Mouse (Mus musculus): ENCODE measurements around the gene Slfn14.
"Not testable (repeated sequence)": the region's sequence is repeated elsewhere in the genome, so short reads cannot be mapped to it uniquely, and the experiment has no call there.

Gene Slfn14

DNA sequence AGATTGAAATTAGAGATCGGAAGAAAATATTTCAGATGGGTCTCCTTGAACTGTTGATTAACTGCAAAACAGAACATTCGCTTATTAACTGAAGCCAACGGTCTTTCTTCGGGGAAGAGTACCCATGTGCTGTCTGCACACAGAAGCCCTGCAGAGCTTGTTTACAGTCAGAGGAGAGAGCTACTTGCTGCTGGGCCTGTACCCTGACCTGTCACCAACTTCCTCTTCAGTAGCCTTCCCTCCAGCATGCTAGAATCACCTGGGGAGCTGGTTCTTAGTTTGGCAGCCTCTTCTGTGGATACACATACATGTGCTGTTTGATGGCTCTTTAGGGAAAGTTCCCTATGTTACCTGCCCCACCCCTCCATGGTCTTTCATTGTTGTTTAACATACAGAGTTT lies 899 bp downstream of the Slfn14 start:
- DNase-seq (ENCODE audit: low read depth, low spot score): no peak

DNA sequence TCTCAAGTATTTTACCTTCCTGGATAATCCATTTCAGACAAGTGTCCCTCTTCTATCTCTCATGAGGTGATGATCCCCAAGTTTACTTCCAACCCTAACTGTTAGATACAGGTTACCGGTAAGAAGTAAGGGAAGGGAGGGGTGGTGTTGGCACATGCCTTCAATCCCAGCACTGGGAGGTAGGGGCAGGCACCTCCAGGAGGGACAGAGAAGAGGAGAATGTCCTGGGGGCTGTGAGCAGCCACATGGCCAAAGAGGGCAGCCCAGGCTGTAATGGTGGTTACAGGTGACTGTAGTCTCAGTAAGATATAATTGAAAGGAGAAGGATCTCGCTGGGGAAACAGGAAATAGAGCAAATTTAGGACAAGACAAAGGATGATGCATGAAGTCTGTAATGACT lies 4.4 kb downstream of the Slfn14 start:
- DNase-seq (ENCODE audit: low read depth, low spot score): no peak

DNA sequence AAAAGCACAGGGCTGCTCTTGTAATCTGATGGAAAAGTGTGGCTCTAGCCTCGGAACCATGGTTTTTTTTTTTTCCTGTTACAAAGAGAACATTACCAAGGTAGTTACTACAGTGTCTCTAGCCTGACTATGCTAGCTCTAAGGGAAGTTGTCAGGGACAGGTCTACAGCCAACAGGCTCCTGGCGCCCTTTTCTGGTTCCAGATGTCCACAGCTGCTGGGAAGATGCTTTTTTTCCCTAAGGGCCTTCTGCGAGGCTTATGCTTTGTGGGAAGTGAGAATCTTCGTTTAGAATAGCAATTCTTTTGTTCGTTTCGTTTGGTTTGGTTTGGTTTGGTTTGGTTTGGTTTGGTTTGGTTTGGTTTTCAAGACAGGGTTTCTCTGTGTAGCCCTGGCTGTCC lies 6.8 kb downstream of the Slfn14 start:
- no peak for DNase-seq (ENCODE audit: low read depth, low spot score)

DNA sequence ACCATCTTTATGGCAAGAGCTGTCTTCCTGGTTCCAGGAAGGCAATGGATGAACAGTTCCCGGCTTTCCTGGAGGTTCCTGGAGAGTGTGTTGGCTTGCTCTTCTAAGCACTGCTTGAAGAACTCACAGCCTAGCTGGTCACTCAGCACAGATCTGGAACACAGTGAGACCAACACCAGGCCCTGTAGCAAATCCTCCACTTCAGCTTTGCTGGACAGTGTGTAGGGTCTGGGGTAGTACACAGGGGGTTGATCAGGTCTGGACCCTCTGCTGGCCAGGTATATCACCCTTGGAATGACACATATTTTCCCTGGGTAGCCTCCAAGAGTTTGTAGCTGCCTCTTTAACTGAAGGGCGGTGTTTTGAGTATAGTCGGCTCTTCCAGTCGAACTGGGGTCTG lies 7.5 kb downstream of the Slfn14 start:
- DNase-seq (ENCODE audit: low read depth, low spot score): no peak

DNA sequence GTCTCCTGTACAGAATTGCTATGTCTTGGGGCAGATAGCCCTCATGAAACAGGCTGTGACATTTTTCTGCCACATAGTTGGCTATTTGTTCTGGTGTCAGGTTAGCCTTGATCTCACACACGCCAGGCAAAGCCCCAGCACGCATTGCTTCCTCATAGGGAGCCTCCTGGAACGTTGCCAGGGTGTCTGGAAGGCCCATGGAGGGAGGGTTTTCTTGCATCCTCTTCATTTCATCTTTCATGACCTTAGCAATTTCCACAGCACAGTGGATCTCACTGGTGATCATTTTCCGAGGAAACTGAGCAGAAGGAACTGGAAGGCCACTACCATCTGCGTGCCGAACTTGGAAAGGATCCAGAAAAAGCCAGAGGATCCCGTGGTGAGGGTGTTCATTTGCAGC lies 10.3 kb downstream of the Slfn14 start:
- no peak for DNase-seq (ENCODE audit: low read depth, low spot score)

DNA sequence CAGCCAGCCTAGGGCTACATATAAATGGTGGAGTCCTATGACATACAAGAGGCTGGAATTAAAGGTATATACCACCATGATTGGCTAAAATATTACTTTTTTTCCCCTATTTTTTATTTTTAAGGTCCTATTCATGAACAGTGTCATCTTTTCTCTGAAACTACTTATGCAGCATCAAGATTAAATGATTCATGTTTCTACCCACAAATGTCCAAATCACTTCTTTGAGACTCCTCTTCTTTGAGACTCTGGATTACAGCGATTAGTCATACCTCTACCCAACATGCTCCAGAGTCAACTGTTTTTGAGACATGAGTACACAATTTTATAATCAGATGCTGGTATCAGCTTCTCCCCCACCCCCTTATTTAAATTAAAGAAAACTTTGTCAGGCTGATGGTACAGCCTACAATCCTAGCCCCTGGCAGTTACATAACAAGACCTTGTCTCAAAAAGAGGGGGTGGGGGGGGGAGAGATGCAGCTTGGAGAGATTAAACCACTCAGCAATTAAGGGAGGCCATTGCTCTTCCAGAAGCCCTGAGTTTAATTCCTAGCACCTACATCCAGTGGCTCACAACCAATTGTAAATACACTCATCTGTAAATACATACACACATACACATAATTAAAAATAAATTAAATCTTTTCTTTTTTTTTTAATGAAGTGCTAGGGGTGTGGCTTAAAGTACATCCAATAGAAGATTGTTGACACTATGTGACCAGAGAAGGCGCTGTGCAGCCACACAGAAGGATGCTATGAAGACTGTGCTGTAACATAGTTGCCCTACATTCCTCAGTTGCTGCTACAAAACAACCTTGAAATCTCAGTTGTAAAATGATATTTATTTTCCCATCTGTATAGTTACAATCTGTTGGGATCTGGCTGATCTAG lies 14.3 kb downstream of the Slfn14 start:
- DNase-seq (ENCODE audit: low read depth, low spot score): peak; percentile 69

DNA sequence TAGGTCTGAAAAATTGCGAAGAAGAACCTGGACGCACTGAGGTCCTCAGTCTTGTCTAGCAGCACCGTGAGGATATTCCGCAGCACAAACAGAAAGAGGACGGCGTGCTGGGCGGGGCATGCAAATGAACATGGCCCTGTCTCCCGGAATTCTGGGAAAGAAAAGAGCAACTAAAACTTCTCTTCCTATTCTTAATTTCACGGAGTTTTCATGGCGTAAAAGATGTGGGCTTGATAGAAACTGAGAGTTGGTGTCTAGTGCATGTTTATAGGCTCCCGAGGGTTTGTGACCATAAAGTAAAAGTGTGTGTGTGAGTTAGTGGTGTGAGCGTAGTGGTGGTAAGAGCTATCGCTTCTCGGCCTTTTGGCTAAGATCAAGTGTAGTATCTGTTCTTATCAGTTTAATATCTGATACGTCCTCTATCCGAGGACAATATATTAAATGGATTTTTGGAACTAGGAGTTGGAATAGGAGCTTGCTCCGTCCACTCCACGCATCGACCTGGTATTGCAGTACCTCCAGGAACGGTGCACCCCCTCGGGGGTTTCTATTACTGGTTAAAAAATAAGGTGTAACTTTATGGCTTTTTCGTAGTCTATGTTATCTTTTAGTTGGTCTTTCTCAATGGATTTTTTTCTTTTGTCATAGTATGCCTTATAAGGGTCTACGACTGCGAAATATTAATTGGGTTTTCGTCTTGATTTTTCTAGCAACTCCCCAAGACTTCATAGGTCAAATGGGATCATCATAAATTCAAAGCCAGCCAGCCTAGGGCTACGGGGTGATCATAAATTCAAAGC lies 15.2 kb downstream of the Slfn14 start:
- DNase-seq (ENCODE audit: low read depth, low spot score): peak; percentile 88

DNA sequence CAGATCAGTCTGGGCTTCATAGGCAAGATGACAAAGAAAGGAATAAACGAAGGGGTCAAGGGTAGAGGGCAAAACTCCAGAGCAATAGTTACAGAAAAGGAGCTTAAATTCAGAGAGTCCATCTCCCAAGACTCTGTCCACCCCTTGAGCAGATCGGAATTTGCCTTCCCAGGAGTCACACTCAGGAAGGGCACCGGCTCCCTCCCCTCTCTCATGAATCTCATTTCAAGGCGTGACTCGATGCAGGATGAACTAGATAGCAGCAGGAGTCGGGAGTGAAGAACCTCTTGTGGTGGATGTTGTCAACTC lies 15.7 kb downstream of the Slfn14 start:
- no peak for DNase-seq (ENCODE audit: low read depth, low spot score)

DNA sequence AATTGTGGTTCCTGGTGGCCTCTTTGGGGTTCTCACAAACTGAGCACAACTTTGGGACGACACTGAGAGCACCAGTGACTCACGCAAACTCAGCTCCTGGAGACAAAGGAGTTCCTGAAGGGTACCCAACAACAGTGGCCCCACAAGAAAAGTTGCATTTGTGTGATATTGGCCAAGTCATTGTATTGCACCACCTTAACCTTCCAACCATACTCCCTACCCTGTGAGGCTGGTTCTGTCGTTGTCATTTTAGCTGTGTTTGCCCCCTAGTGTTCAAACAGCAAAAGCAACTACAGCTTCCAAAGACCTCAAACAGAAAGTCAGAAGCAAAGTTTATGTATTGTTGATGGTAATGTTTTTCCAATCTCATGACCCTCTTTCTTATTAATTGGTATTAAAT lies 23.4 kb downstream of the Slfn14 start:
- DNase-seq (ENCODE audit: low read depth, low spot score): peak; percentile 33

DNA sequence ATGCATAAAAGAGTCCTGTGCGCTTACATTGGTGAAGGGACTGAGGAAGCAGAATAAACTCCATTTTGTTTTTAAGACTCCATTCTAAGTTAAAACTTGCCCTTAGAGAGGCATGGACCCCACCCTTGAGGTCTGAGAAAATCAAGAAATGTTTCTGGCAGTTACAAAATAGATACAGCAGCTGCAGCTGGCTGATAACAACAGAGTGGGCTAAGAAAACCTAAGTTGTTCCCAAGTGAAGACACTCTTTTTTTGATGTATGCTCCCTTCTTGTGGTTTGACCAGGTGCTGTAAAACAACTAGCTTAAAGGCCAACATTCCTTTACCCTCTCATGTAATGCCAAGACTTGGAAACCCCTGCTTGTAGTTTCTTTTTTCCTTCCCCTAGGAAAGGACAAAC lies 23.9 kb downstream of the Slfn14 start:
- DNase-seq (ENCODE audit: low read depth, low spot score): no peak

DNA sequence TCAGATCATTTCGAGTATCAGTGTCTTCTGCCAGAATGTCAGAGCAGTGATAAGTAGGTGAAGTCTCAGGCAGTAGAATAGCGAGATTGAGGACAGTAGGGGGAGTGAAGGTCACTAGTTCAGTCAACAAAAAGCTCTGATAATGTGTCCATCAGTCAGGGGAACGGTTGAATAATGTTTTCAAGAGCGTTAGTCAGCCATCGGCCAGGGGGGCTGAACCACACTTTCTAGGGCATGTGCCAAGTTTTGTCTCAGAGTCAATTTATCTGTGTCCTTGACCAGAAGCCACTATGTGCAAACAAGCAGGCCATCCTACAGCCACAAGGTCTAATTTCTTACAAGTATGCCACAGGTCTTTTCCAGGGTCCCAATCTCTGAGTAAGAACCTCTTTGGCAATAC lies 29.3 kb downstream of the Slfn14 start:
- DNase-seq (ENCODE audit: low read depth, low spot score): not testable (repeated sequence)

DNA sequence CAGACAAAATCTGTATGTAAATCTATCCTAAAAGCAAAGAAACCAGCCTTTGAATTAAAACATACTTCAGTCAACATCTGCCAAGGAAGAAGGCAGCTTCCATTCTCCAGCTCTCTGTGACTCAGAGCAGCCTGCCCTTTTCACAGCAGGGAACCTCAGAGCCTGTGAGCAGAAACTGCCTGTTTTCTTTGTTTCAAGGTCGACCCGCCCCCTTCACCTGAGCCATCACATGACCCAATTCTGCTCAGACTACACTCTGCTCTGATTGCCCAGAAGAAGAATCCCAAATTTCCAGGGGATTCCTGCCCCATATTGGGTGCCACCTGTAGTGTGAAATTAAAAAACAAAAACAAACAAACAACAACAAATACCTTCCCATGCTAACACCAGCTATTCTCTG lies 46.7 kb downstream of the Slfn14 start:
- DNase-seq (ENCODE audit: low read depth, low spot score): no peak

DNA sequence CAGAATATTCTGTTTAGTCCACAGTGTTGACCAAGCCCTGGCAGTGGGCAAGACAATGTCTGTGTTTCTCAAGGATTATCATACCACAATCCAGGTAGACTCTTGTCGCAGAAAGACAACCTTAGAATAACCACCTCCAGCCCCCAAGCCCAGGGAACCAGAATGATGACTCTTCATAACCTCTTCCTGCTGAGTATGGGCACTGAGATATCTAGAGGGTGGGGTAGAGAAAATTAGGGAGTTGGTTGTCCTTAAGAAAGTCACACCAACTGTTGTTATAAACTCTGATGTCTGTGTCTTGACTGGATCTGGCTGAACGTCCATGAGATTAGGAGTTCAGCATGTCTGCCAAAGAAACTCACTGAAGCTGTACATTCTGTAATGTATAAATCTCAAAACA lies 48.1 kb downstream of the Slfn14 start:
- no peak for DNase-seq (ENCODE audit: low read depth, low spot score)

DNA sequence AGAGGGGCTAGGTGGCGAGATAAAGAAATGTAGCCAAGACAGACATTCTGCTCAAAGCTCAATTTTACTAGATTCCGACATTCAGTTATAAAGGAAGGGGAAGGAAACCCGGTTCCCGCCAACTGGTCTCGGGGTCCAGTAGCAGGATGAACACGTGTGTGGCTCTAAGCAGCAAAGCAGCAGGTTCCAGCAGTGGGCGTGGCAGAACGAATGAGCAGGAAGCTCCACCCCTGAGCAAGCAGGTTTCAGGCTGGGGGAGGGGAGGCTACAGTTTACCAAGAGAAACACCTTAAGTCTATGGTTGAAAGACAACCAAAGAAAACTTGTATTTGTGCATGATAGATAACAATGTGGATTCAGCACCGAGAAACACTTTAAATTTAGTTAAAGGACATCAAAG lies 49.1 kb downstream of the Slfn14 start:
- not testable (repeated sequence) for DNase-seq (ENCODE audit: low read depth, low spot score)

DNA sequence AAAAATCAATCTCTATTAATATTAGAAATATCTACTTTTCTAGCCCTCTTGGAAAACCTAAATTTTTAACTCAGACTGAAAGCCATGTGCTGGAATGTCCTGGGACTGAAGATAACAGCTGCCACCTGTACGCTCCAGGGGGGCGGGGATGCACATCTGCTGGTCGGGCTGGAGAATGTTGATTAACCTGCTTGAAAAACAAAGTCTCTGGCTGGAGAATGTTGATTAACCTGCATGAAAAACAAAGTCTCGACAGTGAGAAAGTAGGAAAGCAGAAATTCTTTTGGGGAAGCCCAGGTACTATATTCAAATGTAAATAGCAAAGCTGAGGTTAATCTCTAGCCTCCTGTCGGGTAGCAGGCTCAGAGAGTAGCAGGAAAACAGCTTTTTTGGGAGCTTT lies 52.9 kb downstream of the Slfn14 start:
- DNase-seq (ENCODE audit: low read depth, low spot score): not testable (repeated sequence)

DNA sequence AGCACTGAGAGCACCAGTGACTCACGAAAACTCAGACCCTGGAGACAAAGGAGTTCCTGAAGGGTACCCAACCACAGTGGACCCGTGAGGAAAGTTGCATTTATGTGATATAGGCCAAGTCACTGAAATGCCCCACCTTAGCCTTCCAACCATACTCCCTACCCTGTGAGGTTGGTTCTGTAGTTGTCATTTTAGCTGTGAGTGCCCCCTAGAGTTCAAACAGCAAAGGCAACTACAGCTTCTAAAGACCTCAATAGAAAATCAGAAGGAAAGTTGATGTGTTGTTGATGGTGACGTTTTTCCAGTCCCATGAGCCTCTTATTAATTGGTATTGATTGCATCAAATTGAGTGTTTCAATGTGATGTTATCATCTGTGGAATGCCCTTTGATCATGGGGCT lies 55.6 kb downstream of the Slfn14 start:
- DNase-seq (ENCODE audit: low read depth, low spot score): peak; percentile 56

DNA sequence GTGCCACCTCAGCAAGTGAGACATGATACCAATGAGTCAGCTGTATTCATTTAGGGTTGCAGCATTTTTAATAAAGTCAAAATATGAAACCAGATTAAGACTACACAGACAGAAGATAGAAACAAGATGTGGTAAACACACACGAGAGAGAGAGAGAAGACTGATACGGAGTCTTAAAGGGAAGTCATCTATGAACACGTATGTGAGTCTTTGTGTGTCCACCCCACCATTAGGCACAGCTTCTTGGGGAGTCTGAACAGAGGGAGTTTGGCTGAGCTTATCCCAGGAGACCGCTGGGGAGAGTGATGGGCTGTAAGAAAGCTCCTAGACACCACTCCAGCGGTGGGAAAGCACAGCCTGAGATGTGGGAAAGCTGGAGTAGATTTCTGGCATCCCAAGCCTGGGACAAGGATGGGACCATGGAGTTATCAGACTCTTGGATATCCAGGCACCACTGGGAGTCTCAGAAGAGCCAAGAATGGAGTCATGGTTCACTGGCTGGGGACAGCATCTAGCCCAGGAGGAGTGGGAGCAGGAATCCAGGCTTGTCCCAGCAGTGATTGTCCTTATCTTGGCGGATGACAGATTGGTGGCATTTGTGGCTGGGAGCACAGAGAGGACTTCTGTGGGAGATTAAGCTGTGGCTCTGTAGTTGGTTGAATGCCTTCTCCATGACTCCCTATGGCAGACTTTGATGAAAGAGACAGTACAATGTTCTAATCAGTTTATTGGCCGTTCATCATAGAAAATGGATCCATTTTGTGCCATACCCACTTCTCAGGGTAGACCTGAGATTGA lies 58.4 kb downstream of the Slfn14 start:
- no peak for DNase-seq (ENCODE audit: low read depth, low spot score)

DNA sequence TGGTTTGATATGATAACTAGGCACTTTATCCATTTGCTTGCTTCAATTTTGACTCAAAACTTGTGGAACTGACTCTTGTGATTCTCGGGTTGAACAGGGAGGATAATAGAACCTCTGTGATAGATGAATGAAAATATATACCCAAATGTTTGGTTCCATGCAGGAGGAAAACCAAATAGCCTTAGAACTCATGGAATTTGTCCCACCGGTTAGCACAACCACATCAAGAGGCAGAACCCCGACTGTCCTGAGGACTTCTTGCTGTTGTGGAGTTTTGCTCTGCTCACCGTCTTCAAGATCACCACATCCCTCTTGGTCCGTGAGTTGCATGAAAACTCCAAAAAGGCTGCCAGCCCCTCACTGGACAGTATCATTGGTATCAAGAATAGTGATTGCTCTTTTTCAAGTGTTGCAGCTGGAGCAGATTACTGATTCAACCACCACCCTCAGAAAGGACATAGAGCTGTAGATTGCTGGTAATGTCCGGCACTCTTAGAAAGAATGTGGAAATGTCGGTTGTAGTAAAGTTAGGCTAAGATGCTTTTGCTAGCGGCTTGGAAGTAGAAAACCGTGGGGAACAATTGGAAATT lies 61.1 kb downstream of the Slfn14 start:
- no peak for DNase-seq (ENCODE audit: low read depth, low spot score)
